Mouse (Mus musculus) intestine, embryonic 14.5 days (tissue): ENCODE data around the gene Plcg1. TPM values are rescaled to one million over a fixed set of nuclear protein-coding genes. Genes with fewer than 3 reads are reported as not detected.

ENCODE experiments used
- ATAC-seq: fragments of 200-750 bp; cut with Nextera tagmentation; replicated peaks from 2 replicates; pipeline ENCODE4 v1.8.0; 2017; ENCODE audit warnings: low read depth, moderate number of reproducible peaks, moderate TSS enrichment, moderate library complexity; ENCODE audit not compliant: low FRiP score, low TSS enrichment
- DNase-seq: peaks from one replicate; pipeline ENCODE4 v3.0.0-alpha.2; 2018; ENCODE audit warnings: low spot score
- H3K27ac ChIP-seq: fragments of 300-500 bp; sonication (generic); 2 replicates; pipeline ENCODE4 v1.5.1; 2014; ENCODE audit warnings: low read depth, mild to moderate bottlenecking, control low read depth
- H3K27me3 ChIP-seq: fragments of 300-500 bp; sonication (generic); replicated peaks from 2 replicates; pipeline ENCODE4 v1.6.1; 2014; ENCODE audit warnings: low read length, control low read depth; ENCODE audit not compliant: control insufficient read depth, insufficient read depth
- H3K36me3 ChIP-seq: fragments of 300-500 bp; sonication (generic); 2 replicates; pipeline ENCODE4 v1.6.1; 2014; ENCODE audit warnings: low read length, control low read depth; ENCODE audit not compliant: control insufficient read depth, insufficient read depth
- H3K4me1 ChIP-seq: fragments of 300-500 bp; sonication (generic); replicated peaks from 2 replicates; pipeline ENCODE4 v1.6.1; 2014; ENCODE audit warnings: low read length, control low read depth, mixed read lengths; ENCODE audit not compliant: control insufficient read depth, insufficient read depth
- H3K4me2 ChIP-seq: fragments of 300-500 bp; sonication (generic); 2 replicates; pipeline ENCODE4 v1.6.1; 2014; ENCODE audit warnings: low read length
- H3K4me3 ChIP-seq: fragments of 300-500 bp; sonication (generic); 2 replicates; pipeline ENCODE4 v1.5.1; 2014; ENCODE audit warnings: low read depth, low read length, control low read depth, mixed read lengths
- H3K9ac ChIP-seq: fragments of 300-500 bp; sonication (generic); 2 replicates; pipeline ENCODE4 v1.6.1; 2014; ENCODE audit warnings: mild to moderate bottlenecking, low read length
- H3K9me3 ChIP-seq: fragments of 300-500 bp; sonication (generic); 2 replicates; pipeline ENCODE4 v1.6.1; 2016; ENCODE audit warnings: low read length, control low read depth; ENCODE audit not compliant: control insufficient read depth
- WGBS: fragments of 180-500 bp; shearing (Covaris S2); extraction: QIAGEN DNeasy Blood & Tissue Kit; methylation state at CpG from one replicate; pipeline ENCODE4 v1.1.7; 2014; 5-methylcytosine and 5-hydroxymethylcytosine counted together
- polyA plus RNA-seq: library from polyadenylated mRNA; unstranded; fragments of >200 nt; fragmentation: Nextera tagmentation; extraction: Ambion mirVana; gene quantifications from 2 replicates; pipeline ENCODE4 v1.2.1, GENCODE M21; 2014

The Plcg1 gene
- polyA plus RNA-seq, 1 experiment from 2014 or later, result 45.0 TPM

- ATAC-seq (no peak), DNase-seq (no peak)
- H3K9ac ChIP-seq, result no peak overlapping the region
- no peak overlapping the region for H3K4me2 ChIP-seq
- peaks cover 90% of the 10 kb centered on the region for H3K36me3 ChIP-seq
- H3K9me3 ChIP-seq, result no peaks in the 10 kb centered on the region
- H3K4me3 ChIP-seq, result no peak overlapping the region
- 87% methylated on average over 9 of the region's 9 CpGs for WGBS
- no peak overlapping the region for H3K27ac ChIP-seq
- no peaks in the 10 kb centered on the region for H3K4me1 ChIP-seq
- H3K27me3 ChIP-seq, result no peaks in the 10 kb centered on the region
Measured at GRCm38 (mm10) chr2:160760433-160761184, 29.5 kb downstream of the Plcg1 start.

- no peak overlapping the region for H3K4me2 ChIP-seq
- no peaks in the 10 kb centered on the region for H3K27me3 ChIP-seq
- ATAC-seq (no peak), DNase-seq (no peak)
- peaks cover 63% of the 10 kb centered on the region for H3K36me3 ChIP-seq
- H3K27ac ChIP-seq, result no peak overlapping the region
- 79% methylated on average over 3 of the region's 3 CpGs for WGBS
- H3K4me1 ChIP-seq, result no peaks in the 10 kb centered on the region
- no peak overlapping the region for H3K4me3 ChIP-seq
- no peaks in the 10 kb centered on the region for H3K9me3 ChIP-seq
- H3K9ac ChIP-seq, result no peak overlapping the region
Measured at GRCm38 (mm10) chr2:160763816-160764215, 32.7 kb downstream of the Plcg1 start.

DNA sequence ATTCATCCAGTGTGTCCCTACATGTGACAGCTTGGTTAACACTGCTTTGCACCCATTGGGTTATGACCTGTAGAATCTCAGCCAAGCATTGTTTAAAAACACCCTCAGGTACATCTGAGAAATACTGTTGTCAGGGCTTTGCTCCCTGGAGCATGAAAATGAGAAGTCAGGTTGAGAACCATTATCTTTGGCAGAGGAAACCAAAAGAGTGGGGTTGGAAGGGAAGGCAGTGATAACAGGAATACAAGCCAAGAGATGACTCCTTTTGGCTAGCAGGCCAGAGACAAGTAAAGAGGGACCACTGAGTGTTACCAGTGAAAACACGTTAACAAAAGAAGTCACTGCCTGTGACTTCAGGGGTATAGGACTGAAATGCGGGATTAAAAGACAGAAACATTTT lies 33.3 kb downstream of the Plcg1 start:
- no peak overlapping the region for H3K4me2 ChIP-seq
- H3K4me3 ChIP-seq, result no peak overlapping the region
- H3K27ac ChIP-seq, result no peak overlapping the region
- H3K36me3 ChIP-seq, result peaks cover 57% of the 10 kb centered on the region
- no peaks in the 10 kb centered on the region for H3K27me3 ChIP-seq
- no peaks in the 10 kb centered on the region for H3K9me3 ChIP-seq
- H3K9ac ChIP-seq, result no peak overlapping the region
- H3K4me1 ChIP-seq, result no peaks in the 10 kb centered on the region
- WGBS, result 86% methylated on average over 2 of the region's 2 CpGs
- ATAC-seq, result no peak
- DNase-seq, result no peak

DNA sequence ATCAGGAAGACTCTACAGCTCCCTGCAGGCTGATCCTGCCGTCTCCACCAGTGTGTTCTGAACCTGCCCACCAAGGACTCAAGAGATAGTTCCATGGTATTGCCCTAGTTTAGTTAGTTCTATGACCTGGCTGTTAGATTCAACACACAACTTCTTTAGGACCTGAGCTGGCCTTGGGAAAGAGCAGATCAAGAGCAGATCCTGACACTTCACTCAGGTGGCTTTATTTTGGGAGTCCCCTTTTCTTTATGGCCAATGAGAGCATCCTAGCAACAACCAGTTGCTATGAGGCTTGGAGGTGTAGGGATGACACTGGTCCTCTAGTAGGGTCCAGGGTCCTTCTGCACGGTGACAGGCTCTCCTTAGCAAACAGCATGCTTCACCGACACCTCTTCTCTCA lies 34.0 kb downstream of the Plcg1 start:
- DNase-seq (no peak), ATAC-seq (no peak)
- Histone ChIP-seq H3K4me1 (no peaks in the 10 kb centered on the region), H3K9ac (no peak overlapping the region), H3K27me3 (no peaks in the 10 kb centered on the region), H3K27ac (no peak overlapping the region), H3K4me3 (no peak overlapping the region), H3K36me3 (peaks cover 50% of the 10 kb centered on the region), H3K4me2 (no peak overlapping the region), H3K9me3 (no peaks in the 10 kb centered on the region)
- 82% methylated on average over 3 of the region's 3 CpGs for WGBS

GRCm38 (mm10) chr2:160766371-160766771 lies 35.3 kb downstream of the Plcg1 start:
- 78% methylated on average over 5 of the region's 5 CpGs for whole genome bisulfite sequencing
- Histone ChIP-seq H3K9me3 (no peaks in the 10 kb centered on the region), H3K27me3 (no peaks in the 10 kb centered on the region), H3K36me3 (peaks cover 41% of the 10 kb centered on the region), H3K4me3 (no peak overlapping the region), H3K4me1 (no peaks in the 10 kb centered on the region), H3K27ac (no peak overlapping the region), H3K4me2 (no peak overlapping the region), H3K9ac (no peak overlapping the region)
- no peak for ATAC-seq
- no peak for DNase-seq

DNA sequence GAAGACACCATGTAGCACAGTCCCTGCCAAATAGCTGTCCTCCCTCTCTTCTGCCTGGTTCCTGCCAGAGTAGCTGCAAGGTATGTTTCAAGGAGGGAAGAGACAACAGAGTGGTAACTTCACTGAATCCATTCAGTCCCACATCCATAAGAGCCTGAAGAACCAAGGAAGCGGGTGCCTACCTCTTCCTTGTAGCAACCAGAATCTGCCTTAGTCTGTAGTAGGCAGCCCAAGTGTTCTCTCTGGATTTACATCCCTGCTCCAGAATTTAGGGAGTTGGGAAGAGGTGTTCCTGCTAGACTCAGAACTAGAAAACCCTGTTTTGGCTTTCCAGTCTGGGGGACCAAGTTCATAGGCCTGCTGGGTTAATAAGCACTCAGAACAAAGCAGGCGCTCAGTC lies 36.1 kb downstream of the Plcg1 start:
- no peak overlapping the region for H3K27ac ChIP-seq
- no peak overlapping the region for H3K9ac ChIP-seq
- H3K36me3 ChIP-seq, result peaks cover 33% of the 10 kb centered on the region
- WGBS, result 91% methylated on average over 2 of the region's 2 CpGs
- no peak for ATAC-seq
- no peak overlapping the region for H3K4me3 ChIP-seq
- DNase-seq, result no peak
- no peaks in the 10 kb centered on the region for H3K27me3 ChIP-seq
- no peaks in the 10 kb centered on the region for H3K4me1 ChIP-seq
- no peaks in the 10 kb centered on the region for H3K9me3 ChIP-seq
- H3K4me2 ChIP-seq, result no peak overlapping the region

DNA sequence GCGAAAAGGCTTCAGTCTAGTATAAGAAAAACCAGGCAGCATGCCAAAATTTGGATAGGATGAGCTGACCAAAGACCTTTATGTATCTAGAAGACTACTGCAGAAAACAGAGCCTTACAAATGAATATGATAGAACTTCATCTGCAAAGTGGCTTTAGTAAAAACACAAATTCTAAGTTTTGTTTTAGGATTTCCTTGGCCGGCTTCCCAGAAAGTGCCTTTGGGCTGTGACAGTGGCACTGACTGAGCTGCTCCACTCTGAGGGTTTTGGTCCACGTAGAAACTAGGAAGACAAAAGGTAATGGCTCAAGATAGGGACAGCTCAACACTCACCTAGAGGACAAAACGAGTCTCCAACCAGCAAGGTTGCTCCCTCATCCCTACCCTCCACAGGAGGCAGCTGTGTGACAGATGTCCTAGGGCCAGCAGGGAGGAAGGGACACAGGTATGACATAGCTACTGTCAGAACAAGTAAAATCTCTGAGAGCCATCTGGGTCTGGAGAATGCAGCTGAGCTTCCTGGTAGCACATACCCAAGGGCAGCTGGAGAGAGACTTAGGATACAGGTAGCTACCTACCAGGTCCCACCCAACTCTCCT lies 37.1 kb downstream of the Plcg1 start:
- no peaks in the 10 kb centered on the region for H3K4me1 ChIP-seq
- H3K36me3 ChIP-seq, result peaks cover 23% of the 10 kb centered on the region; the same call in 1 of the 2 replicates
- no peaks in the 10 kb centered on the region for H3K9me3 ChIP-seq
- 82% methylated on average over 4 of the region's 4 CpGs for WGBS
- no peak overlapping the region for H3K4me3 ChIP-seq
- ATAC-seq, result no peak
- H3K4me2 ChIP-seq, result no peak overlapping the region
- H3K9ac ChIP-seq, result no peak overlapping the region
- DNase-seq, result no peak
- H3K27ac ChIP-seq, result no peak overlapping the region
- no peaks in the 10 kb centered on the region for H3K27me3 ChIP-seq

GRCm38 (mm10) chr2:160768997-160769396 lies 37.9 kb downstream of the Plcg1 start:
- no peak overlapping the region for H3K9ac ChIP-seq
- H3K27me3 ChIP-seq, result no peaks in the 10 kb centered on the region
- no peaks in the 10 kb centered on the region for H3K4me1 ChIP-seq
- ATAC-seq, result no peak; the same call in 1 of the 2 replicates
- 93% methylated on average over 2 of the region's 2 CpGs for WGBS
- H3K4me2 ChIP-seq, result no peak overlapping the region
- H3K9me3 ChIP-seq, result no peaks in the 10 kb centered on the region
- H3K36me3 ChIP-seq, result peaks cover 15% of the 10 kb centered on the region; the same call in 1 of the 2 replicates
- H3K27ac ChIP-seq, result no peak overlapping the region
- no peak overlapping the region for H3K4me3 ChIP-seq
- DNase-seq, result no peak

- Histone ChIP-seq H3K9me3 (no peaks in the 10 kb centered on the region), H3K36me3 (peaks cover 8% of the 10 kb centered on the region; the same call in 1 of the 2 replicates), H3K4me3 (no peak overlapping the region), H3K27me3 (no peaks in the 10 kb centered on the region), H3K4me1 (no peaks in the 10 kb centered on the region), H3K4me2 (no peak overlapping the region), H3K9ac (no peak overlapping the region), H3K27ac (no peak overlapping the region)
- ATAC-seq, result no peak
- no peak for DNase-seq
Measured at GRCm38 (mm10) chr2:160770409-160770808, 39.3 kb downstream of the Plcg1 start.
